Mouse (Mus musculus): ENCODE measurements at regions not wholly inside any gene's neighbourhood (a gene's known extent, or its start where the extent isn't known, plus 50 kb on each side); places are given as distances from the start of the nearest gene placed in this dataset.

- TF ChIP-seq CTCF (IDR thresholded peaks at IDR 0.05; ENCODE audit: low read depth): no peak
- TF ChIP-seq EP300 (IDR thresholded peaks at IDR 0.05; ENCODE audit: low read depth): no peak
Measured at GRCm38 (mm10) chr3:120774951-120775350, 396.5 kb downstream of the Rwdd3 start.
